Mouse (Mus musculus): ENCODE data around the gene Trmt1l. TPM values are rescaled to one million over a fixed set of nuclear protein-coding genes. Genes with fewer than 3 reads are reported as not detected.

Gene Trmt1l
- polyA plus RNA-seq, 1 experiment from 2014 or later: 38.4 TPM

GRCm38 (mm10) chr1:151484754-151485153 is 56.4 kb downstream of the Trmt1l start:
- Histone ChIP-seq H3K4me2 (ENCODE audit: low read length) (no peak overlapping the region), H3K9ac (ENCODE audit: low read depth, low read length) (no peak overlapping the region), H3K27me3 (replicated peaks; ENCODE audit: control insufficient read depth, insufficient read depth, low read length) (no peaks in the 10 kb centered on the region), H3K4me3 (ENCODE audit: low read length) (no peak overlapping the region), H3K27ac (ENCODE audit: low read depth, low read length) (no peak overlapping the region), H3K4me1 (ENCODE audit: control insufficient read depth, insufficient read depth, low read depth, low read length) (no peaks in the 10 kb centered on the region), H3K9me3 (ENCODE audit: control insufficient read depth, low read length) (no peaks in the 10 kb centered on the region), H3K36me3 (ENCODE audit: control insufficient read depth, insufficient read depth, low read length) (no peaks in the 10 kb centered on the region)
- ATAC-seq: no peak
- WGBS: 69% methylated on average over 5 of the region's 5 CpGs

GRCm38 (mm10) chr1:151489806-151490205 is 61.5 kb downstream of the Trmt1l start:
- Histone ChIP-seq H3K27ac (ENCODE audit: low read depth, low read length) (no peak overlapping the region), H3K27me3 (replicated peaks; ENCODE audit: control insufficient read depth, insufficient read depth, low read length) (no peaks in the 10 kb centered on the region), H3K9ac (ENCODE audit: low read depth, low read length) (no peak overlapping the region), H3K4me2 (ENCODE audit: low read length) (no peak overlapping the region), H3K4me3 (ENCODE audit: low read length) (no peak overlapping the region), H3K36me3 (ENCODE audit: control insufficient read depth, insufficient read depth, low read length) (no peaks in the 10 kb centered on the region), H3K4me1 (ENCODE audit: control insufficient read depth, insufficient read depth, low read depth, low read length) (peaks cover 2% of the 10 kb centered on the region; the same call in 1 of the 2 replicates), H3K9me3 (ENCODE audit: control insufficient read depth, low read length) (no peaks in the 10 kb centered on the region)
- 78% methylated on average over 6 of the region's 6 CpGs for WGBS
- ATAC-seq: no peak

GRCm38 (mm10) chr1:151492419-151492818 is 64.1 kb downstream of the Trmt1l start:
- H3K36me3 ChIP-seq (ENCODE audit: control insufficient read depth, insufficient read depth, low read length): no peaks in the 10 kb centered on the region
- H3K9me3 ChIP-seq (ENCODE audit: control insufficient read depth, low read length): no peaks in the 10 kb centered on the region
- H3K4me1 ChIP-seq (ENCODE audit: control insufficient read depth, insufficient read depth, low read depth, low read length): peaks cover 6% of the 10 kb centered on the region
- no peak overlapping the region for H3K4me2 ChIP-seq (ENCODE audit: low read length)
- no peaks in the 10 kb centered on the region for H3K27me3 ChIP-seq (replicated peaks; ENCODE audit: control insufficient read depth, insufficient read depth, low read length)
- no peak overlapping the region for H3K9ac ChIP-seq (ENCODE audit: low read depth, low read length)
- ATAC-seq: no peak
- 29% methylated on average over 1 of the region's 1 CpGs for WGBS
- H3K4me3 ChIP-seq (ENCODE audit: low read length): no peak overlapping the region
- H3K27ac ChIP-seq (ENCODE audit: low read depth, low read length): no peak overlapping the region

GRCm38 (mm10) chr1:151493826-151494225 is 65.5 kb downstream of the Trmt1l start:
- Histone ChIP-seq H3K36me3 (ENCODE audit: control insufficient read depth, insufficient read depth, low read length) (no peaks in the 10 kb centered on the region), H3K9me3 (ENCODE audit: control insufficient read depth, low read length) (no peaks in the 10 kb centered on the region)
- no peak for ATAC-seq

GRCm38 (mm10) chr1:151494711-151495110 is 66.4 kb downstream of the Trmt1l start:
- Histone ChIP-seq H3K27ac (ENCODE audit: low read depth, low read length) (no peak overlapping the region), H3K4me2 (ENCODE audit: low read length) (no peak overlapping the region), H3K4me1 (ENCODE audit: control insufficient read depth, insufficient read depth, low read depth, low read length) (peaks cover 17% of the 10 kb centered on the region), H3K36me3 (ENCODE audit: control insufficient read depth, insufficient read depth, low read length) (no peaks in the 10 kb centered on the region), H3K27me3 (replicated peaks; ENCODE audit: control insufficient read depth, insufficient read depth, low read length) (no peaks in the 10 kb centered on the region), H3K4me3 (ENCODE audit: low read length) (no peak overlapping the region), H3K9ac (ENCODE audit: low read depth, low read length) (no peak overlapping the region), H3K9me3 (ENCODE audit: control insufficient read depth, low read length) (no peaks in the 10 kb centered on the region)
- ATAC-seq: no peak
- 57% methylated on average over 6 of the region's 6 CpGs for WGBS

More at GRCm38 (mm10) chr1:151493826-151494225, 65.5 kb downstream of the Trmt1l start:
- H3K4me2 ChIP-seq (ENCODE audit: low read length): no peak overlapping the region
- H3K27me3 ChIP-seq (replicated peaks; ENCODE audit: control insufficient read depth, insufficient read depth, low read length): no peaks in the 10 kb centered on the region
- no peak overlapping the region for H3K9ac ChIP-seq (ENCODE audit: low read depth, low read length)
- peaks cover 15% of the 10 kb centered on the region for H3K4me1 ChIP-seq (ENCODE audit: control insufficient read depth, insufficient read depth, low read depth, low read length)
- H3K27ac ChIP-seq (ENCODE audit: low read depth, low read length): no peak overlapping the region
- H3K4me3 ChIP-seq (ENCODE audit: low read length): no peak overlapping the region

- Histone ChIP-seq H3K9ac (ENCODE audit: low read depth, low read length) (no peak overlapping the region), H3K9me3 (ENCODE audit: control insufficient read depth, low read length) (no peaks in the 10 kb centered on the region), H3K4me2 (ENCODE audit: low read length) (no peak overlapping the region), H3K27ac (ENCODE audit: low read depth, low read length) (no peak overlapping the region), H3K4me1 (ENCODE audit: control insufficient read depth, insufficient read depth, low read depth, low read length) (peaks cover 17% of the 10 kb centered on the region), H3K36me3 (ENCODE audit: control insufficient read depth, insufficient read depth, low read length) (no peaks in the 10 kb centered on the region), H3K4me3 (ENCODE audit: low read length) (no peak overlapping the region), H3K27me3 (replicated peaks; ENCODE audit: control insufficient read depth, insufficient read depth, low read length) (no peaks in the 10 kb centered on the region)
- ATAC-seq: no peak
- 94% methylated on average over 2 of the region's 2 CpGs for WGBS
Measured at GRCm38 (mm10) chr1:151495635-151496285, 67.4 kb downstream of the Trmt1l start.

- no peaks in the 10 kb centered on the region for H3K27me3 ChIP-seq (replicated peaks; ENCODE audit: control insufficient read depth, insufficient read depth, low read length)
- H3K4me2 ChIP-seq (ENCODE audit: low read length): no peak overlapping the region
- ATAC-seq: no peak
- WGBS: 91% methylated on average over 8 of the region's 8 CpGs
- no peak overlapping the region for H3K27ac ChIP-seq (ENCODE audit: low read depth, low read length)
- H3K9me3 ChIP-seq (ENCODE audit: control insufficient read depth, low read length): no peaks in the 10 kb centered on the region
- H3K36me3 ChIP-seq (ENCODE audit: control insufficient read depth, insufficient read depth, low read length): no peaks in the 10 kb centered on the region
- H3K4me3 ChIP-seq (ENCODE audit: low read length): no peak overlapping the region
- peaks cover 17% of the 10 kb centered on the region for H3K4me1 ChIP-seq (ENCODE audit: control insufficient read depth, insufficient read depth, low read depth, low read length)
- H3K9ac ChIP-seq (ENCODE audit: low read depth, low read length): no peak overlapping the region
Measured at GRCm38 (mm10) chr1:151497028-151497427, 68.7 kb downstream of the Trmt1l start.

GRCm38 (mm10) chr1:151497942-151498341 is 69.6 kb downstream of the Trmt1l start:
- no peaks in the 10 kb centered on the region for H3K9me3 ChIP-seq (ENCODE audit: control insufficient read depth, low read length)
- H3K27me3 ChIP-seq (replicated peaks; ENCODE audit: control insufficient read depth, insufficient read depth, low read length): no peaks in the 10 kb centered on the region
- no peak overlapping the region for H3K4me3 ChIP-seq (ENCODE audit: low read length)
- peaks cover 17% of the 10 kb centered on the region for H3K4me1 ChIP-seq (ENCODE audit: control insufficient read depth, insufficient read depth, low read depth, low read length)
- H3K4me2 ChIP-seq (ENCODE audit: low read length): no peak overlapping the region
- no peak overlapping the region for H3K27ac ChIP-seq (ENCODE audit: low read depth, low read length)
- WGBS: 79% methylated on average over 2 of the region's 2 CpGs
- H3K9ac ChIP-seq (ENCODE audit: low read depth, low read length): no peak overlapping the region
- ATAC-seq: no peak
- no peaks in the 10 kb centered on the region for H3K36me3 ChIP-seq (ENCODE audit: control insufficient read depth, insufficient read depth, low read length)

- Histone ChIP-seq H3K4me3 (ENCODE audit: low read length) (no peak overlapping the region), H3K4me2 (ENCODE audit: low read length) (peak overlapping the region; percentile 33), H3K9ac (ENCODE audit: low read depth, low read length) (no peak overlapping the region), H3K36me3 (ENCODE audit: control insufficient read depth, insufficient read depth, low read length) (no peaks in the 10 kb centered on the region), H3K27me3 (replicated peaks; ENCODE audit: control insufficient read depth, insufficient read depth, low read length) (no peaks in the 10 kb centered on the region), H3K4me1 (ENCODE audit: control insufficient read depth, insufficient read depth, low read depth, low read length) (peaks cover 17% of the 10 kb centered on the region), H3K9me3 (ENCODE audit: control insufficient read depth, low read length) (no peaks in the 10 kb centered on the region), H3K27ac (ENCODE audit: low read depth, low read length) (no peak overlapping the region)
- WGBS: 76% methylated on average over 3 of the region's 3 CpGs
- ATAC-seq: no peak
Measured at GRCm38 (mm10) chr1:151498381-151498780, 70.0 kb downstream of the Trmt1l start.
